Mouse (Mus musculus) layer of hippocampus, adult 18-20 months (tissue): ENCODE measurements around the gene Eef1g. TPM values are rescaled to one million over a fixed set of nuclear protein-coding genes. Genes with fewer than 3 reads are reported as not detected.
"Not testable (repeated sequence)": the region's sequence is repeated elsewhere in the genome, so short reads cannot be mapped to it uniquely, and the experiment has no call there.

Experiments used
- DNase-seq, 2 experiments: peaks; one replicate each; pipeline ENCODE4 v3.0.0; 2022; ENCODE audit warnings: low spot score in 2 of 2
- total RNA-seq, 2 experiments: library from RNA; stranded (reverse); gene quantifications; 2 replicates each; pipeline ENCODE4 v1.2.3; 2021

Eef1g gene
- total RNA-seq, 2 experiments from 2014 or later, result 257 to 269 TPM

- no peak for DNase-seq
These were observed 22.1 kb upstream of the Eef1g start for GRCm38 (mm10) chr19:8944750-8945149.

GRCm38 (mm10) chr19:8945251-8945650, 21.6 kb upstream of the Eef1g start:
- DNase-seq, result no peak

- DNase-seq, result no peak
These were observed 19.9 kb upstream of the Eef1g start for GRCm38 (mm10) chr19:8946929-8947328.

- DNase-seq, result no peak
These were observed 16.7 kb upstream of the Eef1g start for GRCm38 (mm10) chr19:8950190-8950589.

GRCm38 (mm10) chr19:8952241-8952640, 14.6 kb upstream of the Eef1g start:
- no peak for DNase-seq

- DNase-seq, result peak; percentile 92 to 98
These were observed 13.5 kb upstream of the Eef1g start, which contains the start of gene Tut1 for GRCm38 (mm10) chr19:8953135-8954039. Tut1 (plus strand) TSS chr19:8953847.

GRCm38 (mm10) chr19:8954171-8954570, 12.7 kb upstream of the Eef1g start:
- DNase-seq, result no peak

GRCm38 (mm10) chr19:8962256-8962655, 4.6 kb upstream of the Eef1g start:
- no peak for DNase-seq

- DNase-seq, result no peak
These were observed 1.8 kb upstream of the Eef1g start for GRCm38 (mm10) chr19:8965075-8965474.

GRCm38 (mm10) chr19:8965771-8966170, 1.1 kb upstream of the Eef1g start:
- DNase-seq, result no peak

- no peak for DNase-seq
These were observed 647 bp upstream of the Eef1g start for GRCm38 (mm10) chr19:8966198-8966589.

- no peak for DNase-seq
These were observed 517 bp downstream of the Eef1g start for GRCm38 (mm10) chr19:8967373-8967743.

- DNase-seq, result no peak
These were observed 1.1 kb downstream of the Eef1g start for GRCm38 (mm10) chr19:8967893-8968292.

GRCm38 (mm10) chr19:8972491-8972890, 5.7 kb downstream of the Eef1g start:
- not testable (repeated sequence) for DNase-seq

GRCm38 (mm10) chr19:8974638-8975037, 7.8 kb downstream of the Eef1g start:
- DNase-seq, result no peak

- DNase-seq, result no peak
These were observed 8.7 kb downstream of the Eef1g start for GRCm38 (mm10) chr19:8975491-8975890.

- DNase-seq, result no peak
These were observed 9.7 kb downstream of the Eef1g start for GRCm38 (mm10) chr19:8976535-8976934.

- DNase-seq, result no peak
These were observed 13.9 kb downstream of the Eef1g start for GRCm38 (mm10) chr19:8980771-8981170.

GRCm38 (mm10) chr19:8981450-8982168, 14.8 kb downstream of the Eef1g start:
- DNase-seq, result peak in 1 of 2 experiments; percentile 43

- no peak for DNase-seq
These were observed 15.7 kb downstream of the Eef1g start for GRCm38 (mm10) chr19:8982303-8983149.

GRCm38 (mm10) chr19:8983150-8983650, 16.4 kb downstream of the Eef1g start:
- no peak for DNase-seq
